Comparison of ENCODE assay signal across 28 mouse cellular contexts in genomic region chr9:62713040-62713439, GRCm38 (mm10). TPM values are rescaled to one million over a fixed set of nuclear protein-coding genes. Genes with fewer than 3 reads are reported as not detected.
DNase-seq lines count a peak whose midpoint lies in the region; ATAC-seq and TF ChIP-seq lines count a peak whose summit lies in the region.
"Had no signal": no experiment of that assay in that cellular context is flagged by ENCODE, and none has a peak within 500 bp of the region (broad histone marks: within the 10 kb centered on the region; RNA-seq: fewer than 3 reads in every experiment).

No protein-coding gene starts in this region.

- H3K27ac ChIP-seq in embryonic facial prominence, embryonic 13.5 days, result peak overlapping the region; percentile 78
- no peak overlapping the region; the same call in 1 of the 2 replicates for H3K27ac ChIP-seq in embryonic facial prominence, embryonic 10.5 days (replicated peaks)
- H3K27ac ChIP-seq in midbrain, postnatal 0 days (ENCODE audit: low read depth, low read length), result no peak overlapping the region
- no peak overlapping the region for H3K27ac ChIP-seq in midbrain, embryonic 13.5 days
- H3K27ac ChIP-seq in ES-E14 (ENCODE audit: insufficient read depth, low read depth, low read length, poor library complexity, severe bottlenecking), result no peak overlapping the region
- H3K27ac ChIP-seq in limb, embryonic 14.5 days (replicated peaks; ENCODE audit: low read depth, low read length), result peak overlapping the region; percentile 28; the same call in 1 of the 2 replicates
- no peak overlapping the region for H3K27ac ChIP-seq in forebrain, embryonic 13.5 days
- H3K27ac ChIP-seq: forebrain, embryonic 12.5 days; heart, embryonic 13.5 days; hindbrain, embryonic 15.5 days; kidney, postnatal 0 days; liver, embryonic 13.5 days; midbrain, embryonic 15.5 days; neural tube, embryonic 12.5 days had no signal

- H3K4me1 ChIP-seq in embryonic facial prominence, embryonic 13.5 days, result peaks cover 37% of the 10 kb centered on the region
- peaks cover 46% of the 10 kb centered on the region for H3K4me1 ChIP-seq in embryonic facial prominence, embryonic 10.5 days
- no peaks in the 10 kb centered on the region for H3K4me1 ChIP-seq in midbrain, postnatal 0 days (ENCODE audit: insufficient read depth, low read length)
- H3K4me1 ChIP-seq in midbrain, embryonic 13.5 days (replicated peaks), result peaks cover 14% of the 10 kb centered on the region
- 0 out of 4 replicates have a peak, but pooled peaks cover 0 to 1% of the 10 kb centered on the region in 2 experiments for H3K4me1 ChIP-seq in ES-E14 (ENCODE audit: control insufficient read depth in 2 of 2, insufficient read depth in 2 of 2, low read length in 2 of 2, poor library complexity in 1 of 2)
- peaks cover 16% of the 10 kb centered on the region for H3K4me1 ChIP-seq in limb, embryonic 14.5 days (ENCODE audit: control insufficient read depth, insufficient read depth, low read length)
- H3K4me1 ChIP-seq in forebrain, embryonic 13.5 days, result no peaks in the 10 kb centered on the region

- H3K4me3 ChIP-seq in embryonic facial prominence, embryonic 13.5 days, result no peak overlapping the region
- no peak overlapping the region for H3K4me3 ChIP-seq in embryonic facial prominence, embryonic 10.5 days
- H3K4me3 ChIP-seq in midbrain, postnatal 0 days (ENCODE audit: low read depth, low read length), result no peak overlapping the region
- H3K4me3 ChIP-seq in midbrain, embryonic 13.5 days (replicated peaks), result no peak overlapping the region
- H3K4me3 ChIP-seq in ES-E14 (ENCODE audit: insufficient read depth in 1 of 2, low read depth in 1 of 2, low read length in 2 of 2, poor library complexity in 1 of 2, severe bottlenecking in 1 of 2), result no peak overlapping the region
- no peak overlapping the region for H3K4me3 ChIP-seq in limb, embryonic 14.5 days (replicated peaks; ENCODE audit: low read length)
- no peak overlapping the region for H3K4me3 ChIP-seq in forebrain, embryonic 13.5 days
- H3K4me3 ChIP-seq: forebrain, embryonic 12.5 days; heart, embryonic 13.5 days; hindbrain, embryonic 15.5 days; liver, embryonic 13.5 days; midbrain, embryonic 15.5 days; neural tube, embryonic 12.5 days had no signal

- no peak overlapping the region for H3K9ac ChIP-seq in embryonic facial prominence, embryonic 13.5 days
- H3K9ac ChIP-seq in midbrain, postnatal 0 days (replicated peaks; ENCODE audit: low read length, poor library complexity, severe bottlenecking), result no peak overlapping the region
- no peak overlapping the region for H3K9ac ChIP-seq in midbrain, embryonic 13.5 days (replicated peaks)
- H3K9ac ChIP-seq in ES-E14 (ENCODE audit: insufficient read depth, low read depth, low read length, poor library complexity, severe bottlenecking), result no peak overlapping the region
- no peak overlapping the region for H3K9ac ChIP-seq in limb, embryonic 14.5 days (ENCODE audit: low read depth, low read length, severe bottlenecking)
- H3K9ac ChIP-seq in forebrain, embryonic 13.5 days, result no peak overlapping the region
- H3K9ac ChIP-seq: forebrain, embryonic 12.5 days; hindbrain, embryonic 15.5 days; liver, embryonic 13.5 days; midbrain, embryonic 15.5 days; neural tube, embryonic 12.5 days had no signal

- TF ChIP-seq POLR2A in limb, embryonic 14.5 days (IDR thresholded peaks at IDR 0.05; ENCODE audit: borderline replicate concordance, extremely low read depth, insufficient read depth, insufficient read length), result no peak

- no peaks in the 10 kb centered on the region for H3K27me3 ChIP-seq in embryonic facial prominence, embryonic 13.5 days
- H3K27me3 ChIP-seq in embryonic facial prominence, embryonic 10.5 days (replicated peaks; ENCODE audit: low read depth, poor library complexity, severe bottlenecking), result peaks cover 7% of the 10 kb centered on the region; the same call in 1 of the 2 replicates
- no peaks in the 10 kb centered on the region for H3K27me3 ChIP-seq in midbrain, postnatal 0 days (ENCODE audit: insufficient read depth, low read length)
- H3K27me3 ChIP-seq in midbrain, embryonic 13.5 days, result no peaks in the 10 kb centered on the region
- no peaks in the 10 kb centered on the region for H3K27me3 ChIP-seq in limb, embryonic 14.5 days (ENCODE audit: control insufficient read depth, insufficient read depth, low read length)
- no peaks in the 10 kb centered on the region for H3K27me3 ChIP-seq in forebrain, embryonic 13.5 days
- H3K27me3 ChIP-seq: forebrain, embryonic 12.5 days; heart, embryonic 13.5 days; hindbrain, embryonic 15.5 days; liver, embryonic 13.5 days; midbrain, embryonic 15.5 days; neural tube, embryonic 12.5 days; Patski had no signal

- TF ChIP-seq CTCF in midbrain, postnatal 0 days (IDR thresholded peaks at IDR 0.05), result no peak

- DNase-seq in embryonic facial prominence, embryonic 10.5 days (ENCODE audit: low spot score), result no peak
- peak; percentile 13 for DNase-seq in midbrain, postnatal 0 days (ENCODE audit: low spot score)
- no peak for DNase-seq in ES-E14 (ENCODE audit: low read depth, low spot score)
- DNase-seq in limb, embryonic 14.5 days (ENCODE audit: low spot score), result no peak
- DNase-seq in adipocyte (ENCODE audit: low spot score), result no peak
- DNase-seq: adrenal gland, postnatal 14 days; cerebellum, adult 11 months; cerebellum, postnatal 25 days; gastrocnemius, postnatal 10 days; heart, postnatal 10 days; kidney, adult 8-10 months; kidney, postnatal 4 days; liver, embryonic 13.5 days; lung, adult 18-20 months; lung, postnatal 14 days; right cerebral cortex, postnatal 4 days had no signal

- 76% methylated on average over 8 of the region's 8 CpGs for WGBS in embryonic facial prominence, embryonic 13.5 days
- WGBS in embryonic facial prominence, embryonic 10.5 days, result 78% methylated on average over 8 of the region's 8 CpGs
- 74% methylated on average over 8 of the region's 8 CpGs for WGBS in midbrain, postnatal 0 days
- WGBS in midbrain, embryonic 13.5 days, result 88% methylated on average over 8 of the region's 8 CpGs
- whole genome bisulfite sequencing in limb, embryonic 14.5 days, result 79% methylated on average over 8 of the region's 8 CpGs
- 84% methylated on average over 8 of the region's 8 CpGs for WGBS in forebrain, embryonic 13.5 days

- H3K36me3 ChIP-seq in embryonic facial prominence, embryonic 13.5 days, result no peaks in the 10 kb centered on the region
- no peaks in the 10 kb centered on the region for H3K36me3 ChIP-seq in embryonic facial prominence, embryonic 10.5 days (replicated peaks)
- H3K36me3 ChIP-seq in midbrain, postnatal 0 days (ENCODE audit: insufficient read depth, low read length), result no peaks in the 10 kb centered on the region
- no peaks in the 10 kb centered on the region for H3K36me3 ChIP-seq in midbrain, embryonic 13.5 days
- no peaks in the 10 kb centered on the region for H3K36me3 ChIP-seq in ES-E14 (ENCODE audit: control insufficient read depth, insufficient read depth, low read length, poor library complexity, severe bottlenecking)
- no peaks in the 10 kb centered on the region for H3K36me3 ChIP-seq in limb, embryonic 14.5 days (ENCODE audit: control insufficient read depth, insufficient read depth, low read length)
- H3K36me3 ChIP-seq in forebrain, embryonic 13.5 days (ENCODE audit: poor library complexity, severe bottlenecking), result no peaks in the 10 kb centered on the region
- H3K36me3 ChIP-seq: forebrain, embryonic 12.5 days; G1E; heart, embryonic 13.5 days; hindbrain, embryonic 15.5 days; liver, embryonic 13.5 days; midbrain, embryonic 15.5 days; neural tube, embryonic 12.5 days had no signal

- no peak for ATAC-seq in embryonic facial prominence, embryonic 13.5 days (ENCODE audit: insufficient number of reproducible peaks, insufficient read depth, low FRiP score, low TSS enrichment, low read depth)
- ATAC-seq in midbrain, postnatal 0 days (ENCODE audit: low FRiP score), result no peak
- no peak for ATAC-seq in midbrain, embryonic 13.5 days
- no peak for ATAC-seq in limb, embryonic 14.5 days (ENCODE audit: low FRiP score, low read depth)
- no peak for ATAC-seq in forebrain, embryonic 13.5 days
- ATAC-seq: midbrain, embryonic 15.5 days; Patski had no signal

- H3K4me2 ChIP-seq in embryonic facial prominence, embryonic 13.5 days, result no peak overlapping the region
- H3K4me2 ChIP-seq in midbrain, postnatal 0 days (ENCODE audit: low read depth, low read length, poor library complexity, severe bottlenecking), result no peak overlapping the region
- H3K4me2 ChIP-seq in midbrain, embryonic 13.5 days (replicated peaks), result no peak overlapping the region
- H3K4me2 ChIP-seq in limb, embryonic 14.5 days (replicated peaks; ENCODE audit: low read depth, low read length, severe bottlenecking), result no peak overlapping the region
- no peak overlapping the region for H3K4me2 ChIP-seq in forebrain, embryonic 13.5 days
- H3K4me2 ChIP-seq: forebrain, embryonic 12.5 days; heart, embryonic 13.5 days; hindbrain, embryonic 15.5 days; liver, embryonic 13.5 days; midbrain, embryonic 15.5 days; neural tube, embryonic 12.5 days had no signal

- in situ Hi-C loops in ES-E14 (cut with MboI; ENCODE audit: low sequenced_read_pairs in 2 of 2, unreplicated experiment in 2 of 2), result no loop called here

- H3K9me3 ChIP-seq in embryonic facial prominence, embryonic 13.5 days, result no peaks in the 10 kb centered on the region; the same call in 1 of the 2 replicates
- H3K9me3 ChIP-seq in embryonic facial prominence, embryonic 10.5 days, result 0 out of 2 replicates have a peak, but pooled peaks cover 3% of the 10 kb centered on the region
- no peaks in the 10 kb centered on the region for H3K9me3 ChIP-seq in midbrain, postnatal 0 days (ENCODE audit: low read length)
- H3K9me3 ChIP-seq in midbrain, embryonic 13.5 days, result no peaks in the 10 kb centered on the region
- H3K9me3 ChIP-seq in ES-E14 (ENCODE audit: control insufficient read depth, insufficient read depth, low read depth, low read length), result no peaks in the 10 kb centered on the region
- no peaks in the 10 kb centered on the region for H3K9me3 ChIP-seq in limb, embryonic 14.5 days (ENCODE audit: control insufficient read depth, low read length)
- no peaks in the 10 kb centered on the region for H3K9me3 ChIP-seq in forebrain, embryonic 13.5 days (replicated peaks)
- H3K9me3 ChIP-seq: G1E; liver, embryonic 13.5 days; midbrain, embryonic 15.5 days had no signal

TF ChIP-seq in ES-E14, 5 proteins besides CTCF, POLR2A, EP300 and RAD21 (continues in another document):
- TF ChIP-seq HCFC1 (IDR thresholded peaks at IDR 0.05; ENCODE audit: borderline replicate concordance, insufficient read depth, low read length) (no peak), ZNF384 (IDR thresholded peaks at IDR 0.05; ENCODE audit: low read depth, low read length) (no peak)

RNA-seq across cellular contexts. Expression of gene Itga11, which starts 35.4 kb away (rescaled TPM):
- 3.4 and 5.4 TPM in 2 replicates for polyA plus RNA-seq in embryonic facial prominence, embryonic 13.5 days (2015; fragmentation: Nextera tagmentation; extraction: Ambion mirVana)
- 2.0 and 2.2 TPM in 2 replicates for polyA plus RNA-seq in embryonic facial prominence, embryonic 10.5 days (2016; fragmentation: Nextera tagmentation; extraction: Ambion mirVana)
- total RNA-seq in midbrain, postnatal 0 days (2014; rRNA removed), result 2.3 and 2.6 TPM in 2 replicates
- polyA plus RNA-seq in midbrain, postnatal 0 days (2015; fragmentation: Nextera tagmentation; extraction: Ambion mirVana), result 0.52 and 0.65 TPM in 2 replicates
- 1.4 and 1.7 TPM in 2 replicates for polyA plus RNA-seq in midbrain, embryonic 13.5 days (2015; fragmentation: Nextera tagmentation; extraction: Ambion mirVana)
- total RNA-seq in ES-E14 (2012; rRNA removed), result 1.0 and 1.3 TPM in 2 replicates
- polyA plus RNA-seq in limb, embryonic 14.5 days (2012; rRNA removed), result 18.2 and 24.2 TPM in 2 replicates
- polyA plus RNA-seq in limb, embryonic 14.5 days (2014; fragmentation: Nextera tagmentation; extraction: Ambion mirVana), result 11.6 and 13.5 TPM in 2 replicates
- 1.1 TPM in 2 replicates for polyA plus RNA-seq in forebrain, embryonic 13.5 days (2015; fragmentation: Nextera tagmentation; extraction: Ambion mirVana)
- total RNA-seq: G1E; hematopoietic stem cell, adult 5-6 weeks had no signal
- polyA plus RNA-seq: G1E had no signal

Comparison
In these comparisons a context has a peak if more than half of its experiments do, and no peak if none do; other contexts are left out.
1. H3K27ac ChIP-seq: peak in embryonic facial prominence, embryonic 13.5 days (single experiment) and limb, embryonic 14.5 days (single experiment); none in embryonic facial prominence, embryonic 10.5 days (single experiment), midbrain, postnatal 0 days (single experiment), midbrain, embryonic 13.5 days (single experiment), ES-E14 (single experiment) and forebrain, embryonic 13.5 days (single experiment).